Mouse (Mus musculus) neutrophil, adult 83 days (primary cell): ENCODE results near the gene 9330159F19Rik. TPM values are rescaled to one million over a fixed set of nuclear protein-coding genes. Genes with fewer than 3 reads are reported as not detected.

Source experiments
- total RNA-seq, 2 experiments: library from RNA; stranded (reverse); gene quantifications; one replicate each; pipeline ENCODE4 v1.2.4; 2023

The 9330159F19Rik gene
- total RNA-seq, result not detected

DNA sequence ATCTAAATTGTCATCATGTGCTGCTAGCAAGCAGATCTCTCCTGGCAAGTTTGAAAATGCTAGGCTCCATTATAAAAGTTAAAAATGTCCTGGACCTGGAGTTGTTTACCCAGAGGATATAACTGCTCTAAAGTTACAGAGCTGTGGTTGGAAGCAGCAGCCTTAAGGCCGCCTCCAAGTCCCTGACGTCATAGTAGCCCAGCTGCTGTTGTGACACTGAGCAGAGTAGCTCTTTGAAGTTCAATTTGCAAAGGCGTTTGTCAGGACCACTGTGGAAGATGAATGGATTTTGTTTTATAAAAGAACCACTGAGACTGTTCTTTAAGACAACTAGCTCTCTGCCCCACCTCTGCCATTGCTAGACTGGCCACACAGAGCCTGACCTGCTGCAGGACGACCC is at the start of gene 9330159F19Rik:
9330159F19Rik (plus strand) TSS at position 154 of the 400 bp plus-strand sequence.

DNA sequence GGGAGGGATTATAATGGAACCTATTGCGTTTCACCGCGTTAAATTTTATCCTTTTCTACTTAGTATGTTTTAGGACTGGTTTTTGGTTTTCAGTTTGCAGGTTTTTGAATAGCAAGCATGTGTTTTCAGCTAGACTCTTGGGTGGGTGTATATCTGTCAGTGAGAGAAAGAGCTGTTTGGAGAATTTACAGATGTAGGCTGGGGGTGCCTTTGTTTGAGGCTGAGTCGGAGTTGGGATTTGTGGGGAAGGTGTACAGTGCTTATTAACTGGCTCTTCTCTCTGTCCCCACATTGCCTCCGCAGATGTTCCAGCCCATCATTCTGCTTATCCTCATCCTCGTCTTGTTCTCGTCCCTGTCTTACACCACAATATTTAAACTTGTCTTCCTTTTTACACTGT is 12.8 kb upstream of the 9330159F19Rik start, which contains the start of gene Gm49353:
Gm49353 (plus strand) TSS at position 313 of the 400 bp plus-strand sequence.

Other genes starting within 250 kb of the 9330159F19Rik start
- gene 2310057J18Rik, start 225.3 kb upstream of the 9330159F19Rik start, total RNA-seq, result not detected
- gene Soga3, start 67.8 kb upstream of the 9330159F19Rik start, total RNA-seq, result not detected
- gene Gm49353, start 12.7 kb upstream of the 9330159F19Rik start, total RNA-seq, result not detected
- gene Echdc1, start 101.6 kb downstream of the 9330159F19Rik start, total RNA-seq, result 1 to 10 TPM; 2.9 to 3.5 TPM
- 10 to 100 TPM; 41.6 to 45.2 TPM for gene Rnf146, start 150.8 kb downstream of the 9330159F19Rik start, total RNA-seq